Mouse (Mus musculus) gonadal fat pad, adult 2 months (tissue): Measurements from ENCODE around the gene Acmsd. TPM values are rescaled to one million over a fixed set of nuclear protein-coding genes. Genes with fewer than 3 reads are reported as not detected.

Experiments used
- DNase-seq: peaks from one replicate; pipeline ENCODE4 v3.0.0-alpha.2; 2012; ENCODE audit warnings: low read depth
- polyA plus RNA-seq: library from polyadenylated mRNA; depleted of rRNA; stranded (reverse); fragments of >200 nt; gene quantifications from 2 replicates; pipeline ENCODE4 v1.2.3, GENCODE M21; 2012; rRNA removed

Acmsd gene
- polyA plus RNA-seq, 1 experiment, result not detected

DNA sequence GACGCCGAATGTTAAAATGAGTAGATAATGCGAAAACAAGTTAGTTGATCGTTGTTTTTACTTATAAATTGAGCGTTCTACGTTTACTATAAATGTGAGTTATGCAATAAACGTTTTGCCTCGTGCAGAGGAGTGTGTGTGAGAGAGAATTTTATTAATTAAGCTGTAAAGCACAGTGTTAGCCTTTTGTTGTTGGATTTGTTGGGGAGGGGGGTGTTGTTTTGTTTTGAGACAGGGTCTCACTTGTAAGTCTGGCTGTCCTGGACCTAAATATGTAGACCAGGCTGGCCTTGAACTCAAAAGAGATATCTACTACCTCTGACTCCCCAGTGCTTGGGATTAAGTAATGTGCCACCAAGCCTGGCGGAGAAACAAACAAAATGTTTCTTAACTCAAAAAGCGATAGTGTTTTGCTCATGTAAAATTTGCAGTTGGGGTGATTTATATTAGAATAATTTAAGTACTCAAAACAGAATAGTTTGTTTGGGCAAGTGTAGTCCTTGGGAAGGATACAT lies 46.0 kb downstream of the Acmsd start:
- no peak for DNase-seq

GRCm38 (mm10) chr1:127776246-127776645 lies 47.0 kb downstream of the Acmsd start:
- no peak for DNase-seq

DNA sequence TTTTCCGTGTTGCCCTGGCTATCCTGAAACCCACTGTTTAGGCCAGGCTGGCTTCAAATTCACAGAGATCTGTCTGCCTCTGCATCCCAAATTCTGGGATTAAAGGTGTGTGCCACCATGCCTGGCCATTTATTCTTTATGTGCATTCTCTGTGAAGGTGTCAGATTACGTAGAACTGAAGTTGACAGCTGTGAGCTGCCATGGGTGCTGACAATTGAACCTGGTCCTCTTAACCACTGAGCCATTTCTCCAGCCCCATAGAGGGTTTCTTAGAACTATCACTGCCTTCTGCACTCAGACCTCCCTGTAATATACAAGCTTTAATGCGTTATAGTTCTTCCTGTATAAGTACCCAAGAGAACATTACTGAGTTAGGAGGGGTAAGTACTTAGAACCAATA lies 49.4 kb downstream of the Acmsd start:
- DNase-seq, result no peak

DNA sequence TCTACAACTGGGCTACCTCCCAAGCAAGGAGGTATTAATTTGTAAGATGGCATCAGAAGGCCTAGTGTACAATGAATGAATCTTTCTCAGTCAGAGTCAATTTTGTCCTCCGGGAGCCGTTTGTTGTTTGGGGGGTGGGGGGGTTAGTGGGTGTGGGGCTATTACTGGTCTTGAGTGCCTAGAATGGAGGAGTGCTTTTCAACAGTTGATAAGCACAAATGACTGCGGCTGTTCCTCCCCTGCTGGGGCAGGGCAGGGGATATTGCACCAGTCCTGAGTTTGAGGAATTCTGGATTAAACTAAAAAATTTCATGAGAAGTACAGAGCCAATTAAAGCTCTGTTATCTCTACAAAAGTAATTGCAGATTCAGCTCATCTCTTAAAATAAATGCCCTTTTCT lies 50.9 kb downstream of the Acmsd start:
- no peak for DNase-seq

GRCm38 (mm10) chr1:127780849-127781248 lies 51.6 kb downstream of the Acmsd start:
- no peak for DNase-seq

DNA sequence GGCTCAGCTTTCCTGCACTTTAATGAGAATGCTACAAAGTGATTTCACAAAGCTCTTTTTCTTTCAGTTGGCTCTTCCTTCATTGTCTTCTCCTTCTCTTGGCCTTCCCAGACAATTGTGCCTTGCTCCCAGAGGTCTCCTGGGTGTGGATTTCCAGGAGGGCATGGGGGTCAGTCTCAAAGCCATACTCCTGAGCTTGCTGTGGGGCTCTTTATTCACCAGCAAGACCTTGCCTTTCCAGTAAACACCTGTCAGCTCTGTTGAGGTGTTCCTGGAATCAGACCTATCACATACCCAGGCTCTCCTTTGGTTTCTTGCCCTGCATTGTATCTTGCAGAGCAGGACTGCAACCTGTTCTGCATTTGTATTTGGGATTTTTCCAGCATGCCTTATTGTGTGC lies 54.6 kb downstream of the Acmsd start:
- DNase-seq, result no peak

GRCm38 (mm10) chr1:127785882-127786281 lies 56.7 kb downstream of the Acmsd start:
- no peak for DNase-seq

- no peak for DNase-seq
Measured at GRCm38 (mm10) chr1:127788943-127789342, 59.7 kb downstream of the Acmsd start.

DNA sequence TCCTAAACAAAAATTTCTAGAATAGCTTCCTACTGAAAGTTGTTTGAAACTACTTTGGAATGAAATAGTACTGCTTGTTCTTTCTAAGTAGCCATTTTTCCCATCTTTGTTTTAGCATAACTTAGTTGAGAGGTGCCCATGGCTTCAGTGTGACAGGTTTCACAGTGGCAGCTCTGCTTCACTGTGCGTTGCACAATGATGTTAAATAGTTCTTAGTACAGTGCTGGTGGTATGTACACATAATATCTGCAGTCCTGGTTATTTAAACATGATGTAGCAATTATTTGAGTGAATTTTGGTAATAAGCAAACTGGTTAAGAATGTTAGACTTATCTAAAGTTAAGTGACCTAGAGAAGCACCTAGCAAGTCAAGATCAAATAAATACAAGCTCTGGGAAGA lies 64.2 kb downstream of the Acmsd start:
- DNase-seq, result no peak

DNA sequence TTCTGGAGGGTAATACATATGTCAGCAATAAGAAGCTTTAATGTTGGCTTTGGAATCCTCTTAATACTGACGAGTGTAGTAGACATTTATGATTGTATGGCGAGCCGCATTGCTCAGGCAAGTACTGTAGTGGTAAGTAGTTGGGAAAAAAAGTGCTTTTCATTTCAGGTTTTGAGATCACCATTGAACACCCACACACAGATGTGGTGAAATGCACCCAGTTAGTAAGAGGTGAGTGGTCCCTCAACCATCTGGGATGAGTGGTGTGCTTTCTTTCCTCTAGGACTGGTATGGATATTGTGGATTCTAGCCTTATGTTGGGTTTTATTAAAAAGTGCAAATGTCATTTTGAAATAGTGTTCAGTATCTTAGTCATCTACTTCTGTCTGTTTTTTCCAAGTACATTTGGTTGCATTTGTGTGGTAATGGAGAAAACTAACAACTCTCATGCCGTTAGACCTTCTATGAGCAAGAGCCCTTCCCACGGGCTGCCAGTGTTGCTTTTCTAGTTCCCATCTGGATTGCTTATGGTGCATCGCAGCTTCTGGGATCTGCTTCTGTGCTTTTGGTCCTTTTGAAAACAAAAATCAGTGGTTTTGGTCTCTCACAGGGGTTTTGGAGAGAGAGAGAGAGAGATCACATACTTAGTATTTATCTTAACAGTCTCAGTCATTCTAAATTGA lies 66.0 kb downstream of the Acmsd start:
- no peak for DNase-seq

- DNase-seq, result no peak
Measured at GRCm38 (mm10) chr1:127796341-127796740, 67.1 kb downstream of the Acmsd start.

- no peak for DNase-seq
Measured at GRCm38 (mm10) chr1:127796752-127797151, 67.5 kb downstream of the Acmsd start.

GRCm38 (mm10) chr1:127802916-127803315 lies 73.7 kb downstream of the Acmsd start:
- no peak for DNase-seq

GRCm38 (mm10) chr1:127808671-127809070 lies 79.5 kb downstream of the Acmsd start:
- no peak for DNase-seq

GRCm38 (mm10) chr1:127812929-127813328 lies 83.7 kb downstream of the Acmsd start:
- DNase-seq, result no peak

GRCm38 (mm10) chr1:127816381-127816780 lies 87.2 kb downstream of the Acmsd start:
- DNase-seq, result no peak

Other genes with a start within 250 kb of the Acmsd start
- 0.09 and 0.30 TPM in 2 replicates for gene Tmem163, start 49.9 kb upstream of the Acmsd start, polyA plus RNA-seq
- gene Ccnt2, start 44.8 kb downstream of the Acmsd start, polyA plus RNA-seq, result 24.7 and 25.3 TPM in 2 replicates
- 0.39 and 0.93 TPM in 2 replicates for gene Map3k19, start 125.6 kb downstream of the Acmsd start, polyA plus RNA-seq
- 21.8 and 23.8 TPM in 2 replicates for gene Rab3gap1, start 139.4 kb downstream of the Acmsd start, polyA plus RNA-seq